Mouse (Mus musculus) hindbrain, postnatal 0 days (tissue): Measurements from ENCODE around the gene Sel1l2. TPM values are rescaled to one million over a fixed set of nuclear protein-coding genes. Genes with fewer than 3 reads are reported as not detected.
"Not testable (repeated sequence)": the region's sequence is repeated elsewhere in the genome, so short reads cannot be mapped to it uniquely, and the experiment has no call there.

Experiments
- ATAC-seq: fragments of 200-750 bp; cut with Nextera tagmentation; 2 replicates; pipeline ENCODE4 v1.8.0; 2017; ENCODE audit warnings: mild to moderate bottlenecking, moderate TSS enrichment, moderate library complexity
- DNase-seq: peaks from one replicate; pipeline ENCODE4 v3.0.0-alpha.2; 2015; ENCODE audit warnings: low spot score
- H3K27ac ChIP-seq: fragments of 300-500 bp; sonication (generic); 2 replicates; pipeline ENCODE4 v1.5.1; 2014; ENCODE audit warnings: mild to moderate bottlenecking
- H3K27me3 ChIP-seq: fragments of 300-500 bp; sonication (generic); 2 replicates; pipeline ENCODE4 v1.6.1; 2014; ENCODE audit warnings: low read length, mixed read lengths; ENCODE audit not compliant: insufficient read depth
- H3K36me3 ChIP-seq: fragments of 300-500 bp; sonication (generic); 2 replicates; pipeline ENCODE4 v1.6.1; 2014; ENCODE audit warnings: low read length, mixed read lengths; ENCODE audit not compliant: insufficient read depth
- H3K4me1 ChIP-seq: fragments of 300-500 bp; sonication (generic); 2 replicates; pipeline ENCODE4 v1.6.1; 2014; ENCODE audit warnings: antibody characterized with exemption, low read length, mixed read lengths; ENCODE audit not compliant: insufficient read depth
- H3K4me2 ChIP-seq: fragments of 300-500 bp; sonication (generic); 2 replicates; pipeline ENCODE4 v1.6.1; 2014; ENCODE audit warnings: low read depth, mild to moderate bottlenecking, low read length, moderate library complexity, mixed read lengths
- H3K4me3 ChIP-seq: fragments of 300-500 bp; sonication (generic); 2 replicates; pipeline ENCODE4 v1.5.1; 2014; ENCODE audit warnings: low read length
- H3K9ac ChIP-seq: fragments of 300-500 bp; sonication (generic); replicated peaks from 2 replicates; pipeline ENCODE4 v1.6.1; 2014; ENCODE audit warnings: mild to moderate bottlenecking, low read length, moderate library complexity, mixed read lengths
- H3K9me3 ChIP-seq: fragments of 300-500 bp; sonication (generic); 2 replicates; pipeline ENCODE4 v1.6.1; 2016; ENCODE audit warnings: low read length, mixed read lengths
- CTCF ChIP-seq: IDR thresholded peaks from 2 replicates; pipeline ENCODE4 v1.5.1; 2016; ENCODE audit warnings: antibody characterized with exemption, control low read depth, low read depth
- WGBS: fragments of 180-500 bp; shearing (Covaris S2); extraction: QIAGEN DNeasy Blood & Tissue Kit; methylation state at CpG from one replicate; pipeline ENCODE4 v1.1.7; 2014; 5-methylcytosine and 5-hydroxymethylcytosine counted together
- polyA plus RNA-seq: library from polyadenylated mRNA; unstranded; fragments of >200 nt; fragmentation: Nextera tagmentation; extraction: Ambion mirVana; gene quantifications from 2 replicates; pipeline ENCODE4 v1.2.1, GENCODE M21; 2015
- total RNA-seq: library from RNA; depleted of rRNA; stranded (reverse); fragments of >200 nt; gene quantifications from 2 replicates; pipeline ENCODE4 v1.2.3, GENCODE M21; 2014; rRNA removed

Sel1l2 gene
- total and polyA plus RNA-seq, 2 experiments from 2014 or later: not detected

DNA sequence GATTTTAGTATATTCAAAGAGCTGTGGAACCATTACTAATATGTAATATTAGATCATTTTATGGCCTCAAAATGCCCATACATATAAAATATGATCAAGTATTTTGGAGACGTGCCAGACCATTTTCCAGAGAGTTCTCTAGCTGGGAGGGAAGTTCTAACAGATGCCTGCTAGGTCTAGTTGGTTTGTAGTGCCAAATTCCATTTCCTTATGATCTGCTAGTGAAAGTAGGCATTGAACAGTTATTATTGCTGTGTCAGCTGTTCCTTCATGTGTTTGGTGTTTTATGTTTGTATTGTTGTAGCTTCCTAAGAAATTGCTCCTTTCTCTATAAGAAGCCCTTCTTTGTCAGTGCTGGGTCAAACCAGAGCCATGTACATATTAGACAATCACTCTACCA is 173.5 kb downstream of the Sel1l2 start:
- no peak for DNase-seq

DNA sequence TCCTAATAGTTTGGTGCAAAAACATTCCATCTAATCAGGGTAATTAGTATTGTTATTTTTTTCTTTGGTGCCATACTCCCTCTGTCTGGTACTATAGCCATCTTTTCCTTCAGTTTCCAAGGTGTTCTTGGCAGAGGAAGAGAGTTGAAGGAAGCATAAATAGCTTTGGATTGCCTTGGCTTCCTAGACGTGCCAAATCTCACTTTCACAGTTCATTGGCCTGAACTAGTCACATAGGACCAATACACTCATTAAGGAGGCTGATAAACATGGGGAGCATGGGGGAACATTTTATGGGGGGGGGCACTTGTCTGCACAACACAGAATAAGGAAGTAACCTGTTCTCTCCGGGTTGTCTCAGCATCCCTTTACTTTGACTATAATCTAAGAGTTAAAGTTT is 174.1 kb downstream of the Sel1l2 start:
- H3K36me3 ChIP-seq: no peaks in the 10 kb centered on the region
- DNase-seq (peak; percentile 4), ATAC-seq (no peak)
- no peak for TF ChIP-seq CTCF
- H3K27me3 ChIP-seq: no peaks in the 10 kb centered on the region
- H3K9ac ChIP-seq: no peak overlapping the region
- H3K4me1 ChIP-seq: no peaks in the 10 kb centered on the region
- H3K4me2 ChIP-seq: no peak overlapping the region
- no peak overlapping the region for H3K4me3 ChIP-seq
- H3K9me3 ChIP-seq: no peaks in the 10 kb centered on the region
- H3K27ac ChIP-seq: no peak overlapping the region
- WGBS: 55% methylated on average over 2 of the region's 2 CpGs

More for the DNA sequence above, 173.5 kb downstream of the Sel1l2 start:
- no peak for TF ChIP-seq CTCF
- Histone ChIP-seq H3K27ac (no peak overlapping the region), H3K36me3 (no peaks in the 10 kb centered on the region), H3K4me1 (no peaks in the 10 kb centered on the region), H3K27me3 (no peaks in the 10 kb centered on the region), H3K4me2 (no peak overlapping the region), H3K9me3 (no peaks in the 10 kb centered on the region), H3K4me3 (no peak overlapping the region), H3K9ac (no peak overlapping the region)
- ATAC-seq: no peak
- WGBS: 67% methylated on average over 1 of the region's 1 CpGs

DNA sequence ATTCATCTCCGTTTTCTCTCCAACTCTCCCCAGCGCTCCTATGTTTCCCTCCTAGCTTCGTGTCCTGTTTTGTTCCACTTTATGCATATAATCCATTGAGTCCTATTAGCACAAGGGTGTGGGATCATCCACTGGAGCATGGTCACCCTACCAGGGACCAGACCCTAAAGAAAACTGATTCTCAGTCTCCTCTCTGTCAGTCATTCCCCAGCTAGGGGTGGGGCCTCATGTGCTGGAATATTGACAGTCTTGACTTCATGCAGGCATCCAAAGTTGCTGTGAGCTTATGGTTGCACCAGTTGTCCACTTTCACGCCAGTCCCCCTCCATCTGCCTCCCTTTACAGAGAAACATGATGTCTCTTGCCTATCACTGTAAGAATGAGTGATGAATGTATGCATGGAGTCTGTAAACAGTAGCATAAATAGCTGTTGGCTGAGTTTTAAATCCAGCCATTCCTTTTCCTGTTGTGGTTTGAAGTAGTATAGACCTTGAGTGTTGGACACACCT is 174.9 kb downstream of the Sel1l2 start:
- Histone ChIP-seq H3K9me3 (no peaks in the 10 kb centered on the region), H3K9ac (no peak overlapping the region), H3K27me3 (no peaks in the 10 kb centered on the region), H3K4me3 (no peak overlapping the region), H3K4me2 (no peak overlapping the region), H3K4me1 (no peaks in the 10 kb centered on the region), H3K36me3 (no peaks in the 10 kb centered on the region), H3K27ac (no peak overlapping the region)
- no peak for ATAC-seq
- no peak for TF ChIP-seq CTCF
- no peak for DNase-seq
- WGBS: 93% methylated on average over 4 of the region's 4 CpGs

DNA sequence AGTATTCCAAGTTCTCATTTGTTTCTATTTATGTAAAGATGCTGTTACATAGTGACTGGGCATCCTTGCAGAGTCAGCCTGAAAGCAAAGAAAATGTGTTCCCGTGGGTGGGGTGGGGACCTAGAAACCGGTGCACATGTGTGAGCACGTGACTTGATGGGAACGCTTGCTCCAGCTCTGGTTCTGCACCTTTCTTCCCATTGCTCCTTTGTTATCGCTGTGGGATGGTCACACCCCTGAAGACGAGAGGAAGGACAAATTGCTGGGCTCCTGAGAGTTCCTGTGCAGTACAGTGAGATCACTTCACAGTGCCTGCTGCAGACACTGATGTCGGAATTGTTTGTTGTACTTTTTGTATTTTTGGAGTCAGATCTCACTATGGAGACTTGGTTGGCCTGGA is 185.8 kb downstream of the Sel1l2 start:
- H3K4me3 ChIP-seq: no peak overlapping the region

DNA sequence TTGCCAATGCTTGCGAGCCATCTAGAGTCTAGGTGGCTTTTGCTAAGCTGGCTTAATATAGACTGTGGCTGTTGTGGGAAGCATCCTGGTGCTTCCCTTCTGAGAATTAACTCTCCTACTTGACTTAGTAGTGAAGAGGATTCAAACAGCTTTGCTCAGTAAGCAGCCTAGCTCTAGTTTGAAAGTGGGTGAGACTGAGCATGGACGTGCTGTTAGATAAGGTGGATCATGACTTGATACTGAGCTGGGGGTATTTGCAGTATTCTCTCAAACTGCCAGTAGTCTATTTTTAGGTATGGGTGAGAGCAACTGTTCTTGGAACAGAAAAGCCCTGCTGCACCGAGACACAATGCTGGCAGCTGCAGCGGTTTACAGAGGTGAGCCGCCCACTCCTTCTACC is 186.9 kb downstream of the Sel1l2 start:
- Histone ChIP-seq H3K4me3 (no peak overlapping the region), H3K4me2 (no peak overlapping the region), H3K27me3 (no peaks in the 10 kb centered on the region), H3K4me1 (no peaks in the 10 kb centered on the region), H3K9me3 (no peaks in the 10 kb centered on the region), H3K36me3 (peaks cover 24% of the 10 kb centered on the region), H3K9ac (no peak overlapping the region), H3K27ac (no peak overlapping the region)
- TF ChIP-seq CTCF: no peak
- no peak for DNase-seq
- no peak for ATAC-seq
- 92% methylated on average over 5 of the region's 5 CpGs for WGBS

More for the DNA sequence above, 185.8 kb downstream of the Sel1l2 start:
- TF ChIP-seq CTCF: no peak
- H3K4me2 ChIP-seq: no peak overlapping the region
- no peaks in the 10 kb centered on the region for H3K9me3 ChIP-seq
- no peaks in the 10 kb centered on the region for H3K4me1 ChIP-seq
- DNase-seq: no peak
- ATAC-seq: no peak
- H3K27me3 ChIP-seq: no peaks in the 10 kb centered on the region
- peaks cover 24% of the 10 kb centered on the region for H3K36me3 ChIP-seq
- no peak overlapping the region for H3K9ac ChIP-seq
- 96% methylated on average over 7 of the region's 7 CpGs for WGBS
- H3K27ac ChIP-seq: no peak overlapping the region

DNA sequence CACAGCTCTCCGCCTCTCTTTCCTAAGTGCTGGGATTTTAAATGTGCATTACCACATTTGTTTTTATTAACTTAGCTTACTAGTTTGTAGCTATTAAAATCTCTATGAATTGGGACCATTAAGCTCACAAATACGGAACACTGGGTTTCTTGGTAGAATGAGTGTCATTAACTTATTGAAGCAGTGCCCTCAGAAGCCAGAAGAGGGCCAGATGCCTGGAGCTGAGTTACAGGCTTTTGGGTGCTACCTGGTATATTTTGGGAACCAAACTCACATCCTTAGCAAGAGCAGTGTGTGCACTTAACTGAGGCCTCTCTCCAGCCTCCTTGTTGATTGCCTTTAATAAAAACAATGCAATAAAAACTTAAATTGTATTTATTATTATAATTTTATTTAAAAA is 188.8 kb downstream of the Sel1l2 start:
- no peak overlapping the region for H3K4me3 ChIP-seq
- no peaks in the 10 kb centered on the region for H3K9me3 ChIP-seq
- H3K27ac ChIP-seq: no peak overlapping the region
- no peaks in the 10 kb centered on the region for H3K4me1 ChIP-seq
- H3K9ac ChIP-seq: no peak overlapping the region
- DNase-seq (peak; percentile 62), ATAC-seq (no peak)
- WGBS: 82% methylated on average over 2 of the region's 2 CpGs
- peak; percentile 62 for TF ChIP-seq CTCF
- H3K27me3 ChIP-seq: no peaks in the 10 kb centered on the region
- peaks cover 19% of the 10 kb centered on the region for H3K36me3 ChIP-seq
- H3K4me2 ChIP-seq: no peak overlapping the region

DNA sequence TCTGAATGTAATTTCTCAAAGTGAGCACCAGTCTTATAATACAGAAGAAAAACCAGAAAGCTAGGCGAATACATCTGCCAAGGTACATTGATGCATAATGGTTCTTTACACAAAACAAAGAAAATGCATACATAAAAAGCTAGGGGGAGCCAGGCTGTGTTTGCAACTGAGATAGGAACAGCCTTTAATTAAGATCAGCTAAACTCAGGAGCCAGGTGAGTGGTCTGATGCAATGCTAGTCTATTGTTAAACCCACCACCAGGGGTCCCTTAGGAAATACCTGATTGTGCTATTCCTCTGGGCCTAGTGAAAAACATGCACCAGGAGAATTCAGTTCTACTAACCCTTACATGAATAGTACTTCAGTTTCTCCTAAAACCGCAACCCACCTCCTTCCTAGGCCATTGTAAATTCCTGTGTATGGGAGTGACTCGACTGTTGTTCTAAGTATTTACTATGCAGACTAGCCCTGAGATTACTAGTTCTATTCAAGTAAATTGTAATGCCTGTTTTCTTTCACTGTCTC is 203.8 kb downstream of the Sel1l2 start:
- not testable (repeated sequence) for H3K27ac ChIP-seq, H3K4me1 ChIP-seq, H3K9me3 ChIP-seq, H3K4me2 ChIP-seq, H3K36me3 ChIP-seq, ATAC-seq, H3K27me3 ChIP-seq, H3K4me3 ChIP-seq, H3K9ac ChIP-seq
- TF ChIP-seq CTCF: peak; percentile 34; the same call in 1 of the 2 replicates
- WGBS: 89% methylated on average over 3 of the region's 3 CpGs
- DNase-seq: peak; percentile 7

Other genes starting within 250 kb of the Sel1l2 start
- not detected in 2 replicates for gene Gm17374, start 237.7 kb downstream of the Sel1l2 start, total RNA-seq
- gene Gm17374, start 237.7 kb downstream of the Sel1l2 start, polyA plus RNA-seq: not detected in 2 replicates
- 4.7 and 10.8 TPM in 2 replicates for gene Esf1, start 219.1 kb downstream of the Sel1l2 start, total RNA-seq
- 16.1 and 18.2 TPM in 2 replicates for gene Esf1, start 219.1 kb downstream of the Sel1l2 start, polyA plus RNA-seq
- 30.7 and 39.2 TPM in 2 replicates for gene Ndufaf5, start 219.1 kb downstream of the Sel1l2 start, total RNA-seq
- 65.3 and 66.2 TPM in 2 replicates for gene Ndufaf5, start 219.1 kb downstream of the Sel1l2 start, polyA plus RNA-seq
- gene Macrod2, start 5.6 kb upstream of the Sel1l2 start, total RNA-seq: 16.6 and 18.3 TPM in 2 replicates
- 60.0 and 60.1 TPM in 2 replicates for gene Macrod2, start 5.6 kb upstream of the Sel1l2 start, polyA plus RNA-seq